Mouse (Mus musculus) fibroblast of lung, adult 2 months (primary cell): ENCODE data around the gene 1700023F06Rik.

ENCODE experiments used
- DNase-seq: peaks from one replicate; pipeline ENCODE4 v3.0.0-alpha.2; 2011; ENCODE audit warnings: low read depth

Gene 1700023F06Rik

DNA sequence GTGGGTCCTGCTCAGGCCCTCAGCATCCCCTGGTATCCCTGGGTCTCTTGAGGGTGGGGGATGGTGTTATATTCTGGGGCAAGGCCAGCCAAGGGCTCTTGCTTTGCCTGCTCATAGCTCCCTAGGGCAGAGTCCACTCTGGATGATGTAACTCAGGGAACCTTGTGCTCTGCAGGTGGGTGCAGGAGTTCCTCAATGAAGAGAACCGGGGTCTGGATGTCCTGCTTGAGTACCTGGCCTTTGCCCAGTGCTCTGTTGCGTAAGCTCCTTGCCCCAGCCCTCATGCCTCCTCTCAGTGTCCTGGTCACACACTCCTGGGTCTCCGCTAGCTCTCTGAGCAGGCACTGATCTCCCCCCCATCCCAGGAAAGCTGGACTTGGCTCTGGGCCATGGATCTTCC lies 26.4 kb downstream of the 1700023F06Rik start:
- DNase-seq, result no peak

DNA sequence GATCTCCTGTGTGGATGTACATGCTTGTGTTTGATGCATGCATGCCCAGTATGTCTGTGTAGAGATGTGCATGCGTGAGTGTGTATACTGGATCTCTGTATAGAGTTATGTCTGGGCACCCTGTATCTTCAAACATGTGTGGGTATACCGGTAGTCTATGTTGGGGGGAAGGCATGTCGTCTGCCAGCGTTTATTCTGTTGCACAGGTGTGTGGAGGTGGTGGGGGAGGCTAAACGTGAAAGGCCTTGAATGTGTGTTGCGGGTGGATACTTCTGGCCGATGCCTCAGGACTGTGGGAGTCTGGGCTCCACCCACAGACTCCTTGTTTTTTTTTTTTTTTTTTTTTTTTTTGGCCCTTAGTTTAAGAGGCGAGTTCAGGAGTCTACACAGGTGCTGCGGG lies 27.0 kb downstream of the 1700023F06Rik start:
- DNase-seq, result no peak

DNA sequence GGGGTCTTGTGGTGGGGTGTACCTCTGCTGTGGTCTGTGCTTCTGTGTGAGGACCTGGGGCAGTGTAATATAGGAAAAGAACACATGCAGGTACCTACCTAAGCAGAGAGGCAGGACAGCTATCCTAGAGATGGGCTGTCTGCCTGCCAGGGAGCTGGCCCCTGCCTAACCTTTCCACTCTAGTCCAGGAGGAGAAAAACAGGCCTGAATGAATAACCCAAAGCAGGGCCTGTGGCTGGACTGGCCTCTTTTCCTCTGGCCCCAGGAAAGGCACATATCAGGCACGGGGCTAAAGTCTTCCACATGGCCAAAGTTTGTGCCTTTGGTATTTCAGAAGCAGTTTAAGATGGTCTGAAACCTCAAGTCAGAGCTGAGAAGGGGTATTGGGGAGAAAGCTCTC lies 27.9 kb downstream of the 1700023F06Rik start:
- no peak for DNase-seq

DNA sequence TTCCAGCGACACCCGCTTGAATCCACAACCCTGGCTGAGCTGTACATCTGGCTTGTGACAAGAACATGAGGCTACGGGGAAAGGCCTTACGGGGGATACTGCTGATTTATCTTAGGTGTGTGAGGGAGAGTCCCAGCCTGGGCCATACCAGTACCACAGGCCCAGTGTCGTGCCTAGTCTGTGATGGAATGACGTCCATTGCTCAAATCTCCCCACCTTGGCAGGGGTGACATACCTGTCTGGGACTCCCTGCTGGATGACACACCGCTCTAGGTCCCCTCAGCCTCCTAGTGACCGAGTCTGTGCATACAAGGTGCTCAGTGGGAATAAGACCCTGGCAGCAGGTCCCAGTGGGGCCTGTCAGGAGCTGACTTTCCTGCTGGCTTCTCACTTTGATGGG lies 29.6 kb downstream of the 1700023F06Rik start:
- no peak for DNase-seq

DNA sequence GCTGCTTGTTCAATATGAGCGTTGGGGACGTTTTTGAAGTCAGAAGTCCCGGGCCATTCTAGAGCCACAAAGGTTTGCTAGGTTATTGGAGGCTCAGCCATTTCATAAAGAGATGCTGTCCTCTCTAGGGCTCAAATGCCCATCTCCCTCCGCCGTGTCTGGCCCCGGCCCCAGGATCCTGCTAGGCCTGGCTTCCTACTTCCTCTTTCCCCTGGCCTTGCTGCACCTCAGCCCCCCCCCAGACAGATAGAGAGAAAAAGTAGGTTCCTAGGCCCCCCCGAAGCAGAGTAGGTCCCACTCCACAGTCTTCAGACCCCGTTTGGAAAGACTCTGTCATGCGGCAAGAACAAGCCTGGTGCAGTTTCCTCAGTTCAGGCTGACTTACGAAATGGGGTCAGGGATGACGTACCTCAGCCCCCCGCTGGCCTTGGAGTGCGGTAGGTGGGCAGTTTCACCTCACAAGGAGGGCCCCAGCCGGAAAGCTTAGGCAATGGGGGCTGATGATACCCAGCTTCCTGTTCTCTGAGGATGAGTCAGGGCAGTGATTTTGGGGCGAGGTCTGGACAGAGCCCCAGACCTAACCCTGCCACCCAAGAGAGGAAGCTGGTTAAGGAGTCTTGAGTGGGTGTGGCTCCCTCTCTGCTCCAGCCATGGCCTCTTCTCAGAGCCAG lies 30.4 kb downstream of the 1700023F06Rik start:
- no peak for DNase-seq

DNA sequence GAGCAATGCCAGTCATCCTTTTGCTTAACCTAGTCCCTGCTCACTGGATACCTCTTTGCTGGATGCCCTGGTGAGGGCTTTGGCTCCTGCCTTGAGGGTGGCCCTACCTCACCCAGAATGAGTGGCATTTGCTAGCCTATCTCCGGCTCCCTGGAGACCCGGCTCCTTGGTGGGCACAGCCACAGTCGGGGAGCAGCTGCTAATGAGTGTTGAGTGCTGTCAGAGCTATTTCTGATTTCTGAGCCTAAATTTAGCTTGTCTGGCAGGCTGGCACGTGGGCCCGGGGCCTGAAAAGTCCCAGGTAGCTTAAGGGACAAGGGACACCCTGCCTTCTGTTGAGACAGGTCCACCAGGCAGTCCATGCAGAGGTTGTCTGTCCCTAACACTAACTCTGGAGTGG lies 31.1 kb downstream of the 1700023F06Rik start:
- no peak for DNase-seq

DNA sequence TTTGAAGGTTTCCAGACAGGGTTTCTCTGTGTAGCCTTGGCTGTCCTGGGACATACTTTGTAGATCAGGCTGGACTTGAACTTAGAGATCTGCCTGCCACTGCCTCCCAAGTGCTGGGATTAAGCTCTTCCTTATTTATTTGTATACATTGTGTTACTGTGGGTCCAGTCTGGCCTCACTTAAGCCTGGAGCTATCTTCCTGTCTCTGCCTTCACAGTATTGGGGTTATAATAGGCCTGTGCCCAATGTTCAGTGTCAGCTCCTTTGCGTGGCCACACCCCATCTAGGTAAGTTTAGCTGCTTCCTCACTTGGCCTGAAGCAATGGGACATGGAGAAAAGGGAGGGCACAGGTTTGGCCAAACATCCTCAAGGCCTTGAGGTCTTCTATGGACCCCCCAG lies 31.8 kb downstream of the 1700023F06Rik start:
- no peak for DNase-seq

DNA sequence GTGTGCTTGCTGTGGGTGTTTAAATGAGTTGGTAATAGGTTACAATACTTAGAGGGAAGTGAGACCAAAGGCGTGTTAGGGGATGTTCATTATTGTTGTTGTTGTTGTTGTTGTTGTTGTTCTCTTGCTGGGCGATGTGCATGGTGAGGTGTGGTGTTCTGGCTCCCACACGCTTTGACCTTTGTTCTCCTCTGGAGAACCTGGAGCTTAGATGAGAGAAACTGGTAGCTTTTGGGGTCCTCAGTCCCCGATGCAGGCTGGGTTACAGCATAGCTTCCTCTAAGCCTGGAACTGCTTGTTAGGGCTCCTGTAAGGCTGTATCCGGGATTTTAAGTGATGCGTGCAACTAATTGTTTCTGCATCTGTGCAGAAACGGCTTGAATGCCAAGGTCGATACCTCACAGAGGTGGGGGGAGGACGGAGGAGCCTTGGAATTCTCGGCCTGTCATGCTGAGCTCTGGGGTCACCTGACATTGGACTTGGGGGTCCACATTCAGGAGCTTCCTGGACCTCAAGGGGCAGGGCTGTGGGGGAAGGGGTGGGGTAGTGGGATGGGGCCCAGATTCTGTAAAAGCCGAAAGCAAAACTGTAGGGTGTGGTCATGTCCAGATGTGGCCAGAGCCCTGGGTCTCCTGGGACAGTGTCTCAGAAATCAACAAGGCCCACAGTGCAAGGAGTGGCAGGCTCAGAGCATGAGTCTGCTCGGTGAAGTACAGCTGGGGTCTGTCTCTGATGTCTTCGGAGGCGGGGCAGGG lies 32.5 kb downstream of the 1700023F06Rik start:
- DNase-seq, result no peak

DNA sequence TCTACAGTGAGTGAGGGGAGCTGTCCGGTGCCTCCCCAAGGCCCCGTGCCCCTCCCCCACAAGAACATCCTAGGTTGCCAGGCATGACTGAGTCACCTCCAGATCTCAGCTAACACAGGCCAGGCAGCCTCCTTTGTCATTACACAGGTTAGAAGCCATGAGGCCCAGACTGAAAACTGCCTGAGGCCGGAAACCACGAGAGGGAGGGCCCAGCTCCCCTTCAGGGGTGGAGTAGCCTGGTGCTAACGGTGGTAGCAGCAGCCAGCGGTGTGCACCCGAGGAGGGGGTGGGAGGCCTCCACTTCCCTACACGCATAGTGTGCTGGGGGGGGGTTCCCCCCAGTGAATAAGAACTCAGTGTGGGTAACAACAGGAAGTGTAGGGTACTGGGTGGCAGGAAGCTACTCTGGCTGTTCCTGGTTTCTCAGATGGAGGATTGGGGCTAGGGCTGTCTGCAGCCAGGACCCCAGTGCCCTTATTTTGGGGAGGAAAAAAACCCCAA lies 33.4 kb downstream of the 1700023F06Rik start:
- DNase-seq, result no peak

DNA sequence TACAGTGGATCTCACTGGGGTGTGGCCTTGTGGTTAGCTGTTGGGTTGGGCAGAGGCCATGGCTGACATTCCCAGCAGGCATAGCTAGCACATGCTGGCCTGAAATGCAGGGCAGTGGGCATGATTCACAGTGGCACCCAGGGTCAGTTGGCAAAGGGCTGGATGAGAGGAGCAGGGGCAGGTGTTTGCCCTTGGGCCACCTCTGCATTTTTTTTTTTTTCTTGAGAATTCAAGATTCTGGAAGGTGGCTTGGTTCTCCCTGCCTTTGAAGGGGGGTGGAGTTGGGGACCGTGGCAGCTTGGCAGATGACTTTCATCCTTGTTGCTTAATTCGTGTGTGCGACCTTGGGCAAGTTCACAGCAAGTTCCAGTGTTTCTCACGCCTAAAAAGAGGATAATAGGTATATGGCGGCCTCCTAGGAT lies 33.9 kb downstream of the 1700023F06Rik start:
- no peak for DNase-seq

DNA sequence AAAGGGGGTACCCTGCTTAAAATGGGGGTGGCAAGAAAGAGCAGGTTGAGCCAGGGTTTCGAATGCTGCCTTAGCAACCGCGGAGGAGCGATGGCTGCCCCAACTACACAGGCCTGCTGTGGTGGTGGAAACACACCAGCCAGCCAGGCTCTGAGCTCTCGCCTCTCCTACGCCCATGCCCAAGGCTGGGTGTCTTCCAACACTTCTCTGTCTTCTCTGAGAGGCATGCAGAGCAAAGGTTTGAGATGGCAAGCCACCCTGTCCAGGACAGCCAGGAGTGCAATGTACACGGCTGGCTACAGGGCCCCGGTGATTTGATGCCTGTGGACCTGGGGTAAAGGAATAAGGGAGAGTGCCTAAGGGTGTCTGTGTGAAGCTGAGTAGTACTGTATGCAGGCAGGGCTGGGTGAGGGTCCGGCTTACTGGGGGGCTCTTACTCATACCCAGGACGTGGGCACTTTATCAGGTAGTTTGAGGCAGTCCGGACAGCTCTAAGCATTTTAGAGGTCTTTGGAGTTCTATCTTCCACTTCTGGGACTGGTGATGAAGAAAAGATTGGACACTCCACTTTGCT lies 34.5 kb downstream of the 1700023F06Rik start:
- DNase-seq, result no peak

DNA sequence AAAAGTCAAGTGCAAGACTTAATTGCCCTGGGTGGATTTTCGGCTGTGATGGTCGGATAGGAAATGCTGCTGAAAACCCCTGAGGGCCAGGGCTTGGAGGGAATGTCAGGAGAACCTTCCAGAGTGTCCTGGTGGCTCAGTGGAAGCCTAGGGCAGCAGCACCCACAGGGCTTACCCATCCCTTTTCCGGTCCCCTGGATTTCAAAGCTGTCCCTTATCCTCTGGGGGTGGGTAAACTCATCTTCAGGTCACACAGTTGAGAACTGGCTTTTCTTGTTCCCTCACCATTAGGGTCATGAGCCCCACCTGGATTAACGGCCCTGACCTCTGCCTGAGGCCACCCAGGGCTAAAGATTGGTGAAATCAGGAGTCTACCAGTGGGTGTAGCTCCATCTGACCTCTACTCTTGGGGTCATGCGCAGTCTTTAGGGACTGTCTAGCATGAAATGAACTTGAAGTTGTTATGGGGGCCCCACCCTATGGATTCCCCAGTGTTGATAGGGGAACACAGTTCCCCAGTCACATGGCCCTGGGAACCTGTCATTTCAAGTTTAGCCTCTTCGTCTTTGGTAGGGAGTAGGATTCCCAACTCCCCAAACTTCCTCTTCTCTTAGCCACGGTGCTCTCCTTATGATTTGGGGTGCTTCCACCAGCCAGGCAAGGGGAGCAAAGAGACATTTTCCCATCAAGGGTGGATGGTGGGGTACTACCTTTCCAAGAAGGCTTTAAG lies 35.2 kb downstream of the 1700023F06Rik start:
- DNase-seq, result no peak

DNA sequence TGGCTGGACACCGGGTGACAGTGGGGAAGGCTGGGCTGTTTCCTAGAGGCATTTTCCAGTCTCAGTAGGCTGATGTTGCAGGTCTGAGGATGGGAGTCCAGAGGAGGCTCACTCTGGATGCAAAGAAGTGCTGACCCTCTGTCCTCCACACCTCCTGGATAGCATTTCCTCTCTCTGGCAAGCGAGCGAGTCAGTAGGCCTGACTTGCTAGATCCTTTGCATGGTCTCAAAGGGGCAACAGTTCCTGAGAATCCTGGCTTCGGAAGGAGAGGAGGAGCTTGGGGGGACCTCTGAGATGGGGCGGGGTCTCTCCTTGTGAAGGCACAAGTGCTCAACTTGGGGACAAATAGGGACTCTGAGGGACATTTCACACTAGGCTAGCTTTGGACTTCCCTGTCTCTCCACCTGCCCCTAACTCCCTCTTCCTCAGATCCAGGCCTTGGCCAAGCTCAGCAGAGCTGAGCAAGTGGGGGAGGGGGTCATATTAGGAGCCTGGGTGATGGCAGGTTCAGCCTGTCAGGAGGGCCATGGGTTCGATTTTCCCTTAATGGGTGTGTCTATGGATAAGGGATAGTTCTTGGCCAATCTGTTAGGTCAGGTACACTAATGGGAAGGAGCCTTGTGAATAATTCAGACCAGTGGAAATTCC lies 35.8 kb downstream of the 1700023F06Rik start:
- no peak for DNase-seq

DNA sequence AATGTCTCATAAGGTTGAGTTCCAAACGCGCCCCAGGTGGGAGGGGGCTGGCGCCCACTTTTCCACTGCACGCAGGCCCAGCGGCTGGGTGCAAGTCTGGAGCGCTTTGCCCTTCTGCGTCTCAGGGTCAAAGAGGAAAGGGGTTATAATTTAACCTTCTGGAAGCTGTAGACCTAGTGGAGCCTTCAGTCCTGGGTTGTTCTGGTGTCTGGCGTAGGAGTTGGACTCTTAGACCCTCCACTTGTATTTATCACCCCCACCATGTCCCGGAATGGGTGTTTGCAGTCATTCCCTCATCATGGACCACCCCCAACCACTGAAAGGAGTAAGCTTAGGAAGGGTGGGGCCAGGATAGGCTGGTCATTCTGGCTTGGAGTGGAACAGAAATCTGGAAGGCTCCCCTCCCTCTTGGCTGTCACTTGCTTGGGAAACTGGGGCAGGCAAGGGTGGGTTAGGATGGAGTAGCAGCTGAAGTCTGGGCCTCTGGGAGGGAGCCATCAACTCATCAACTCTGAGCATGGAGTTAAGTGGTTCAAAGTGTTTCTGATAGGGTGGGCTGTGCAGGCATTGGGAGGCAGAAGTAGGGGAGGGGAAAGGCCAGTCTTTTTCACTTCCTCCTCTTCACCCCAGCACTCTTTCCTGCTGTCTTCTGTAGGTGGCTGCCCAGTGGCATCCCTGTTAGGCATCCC lies 36.5 kb downstream of the 1700023F06Rik start:
- no peak for DNase-seq

DNA sequence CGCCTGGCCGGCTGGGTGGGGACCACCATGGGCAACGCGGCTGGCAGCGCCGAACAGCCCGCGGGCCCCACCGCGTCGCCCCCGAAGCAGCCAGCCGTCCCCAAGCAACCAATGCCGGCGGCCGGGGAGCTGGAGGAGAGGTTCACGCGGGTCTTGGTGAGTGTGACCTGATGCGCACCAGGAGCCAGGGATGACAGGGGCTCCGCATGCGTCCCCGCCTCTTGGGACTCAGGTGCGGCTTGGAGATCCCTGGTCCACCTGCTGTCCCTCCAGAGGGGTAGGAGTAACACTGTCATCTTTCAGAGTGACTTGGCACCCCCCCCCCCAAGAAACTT lies 37.1 kb downstream of the 1700023F06Rik start:
- no peak for DNase-seq

DNA sequence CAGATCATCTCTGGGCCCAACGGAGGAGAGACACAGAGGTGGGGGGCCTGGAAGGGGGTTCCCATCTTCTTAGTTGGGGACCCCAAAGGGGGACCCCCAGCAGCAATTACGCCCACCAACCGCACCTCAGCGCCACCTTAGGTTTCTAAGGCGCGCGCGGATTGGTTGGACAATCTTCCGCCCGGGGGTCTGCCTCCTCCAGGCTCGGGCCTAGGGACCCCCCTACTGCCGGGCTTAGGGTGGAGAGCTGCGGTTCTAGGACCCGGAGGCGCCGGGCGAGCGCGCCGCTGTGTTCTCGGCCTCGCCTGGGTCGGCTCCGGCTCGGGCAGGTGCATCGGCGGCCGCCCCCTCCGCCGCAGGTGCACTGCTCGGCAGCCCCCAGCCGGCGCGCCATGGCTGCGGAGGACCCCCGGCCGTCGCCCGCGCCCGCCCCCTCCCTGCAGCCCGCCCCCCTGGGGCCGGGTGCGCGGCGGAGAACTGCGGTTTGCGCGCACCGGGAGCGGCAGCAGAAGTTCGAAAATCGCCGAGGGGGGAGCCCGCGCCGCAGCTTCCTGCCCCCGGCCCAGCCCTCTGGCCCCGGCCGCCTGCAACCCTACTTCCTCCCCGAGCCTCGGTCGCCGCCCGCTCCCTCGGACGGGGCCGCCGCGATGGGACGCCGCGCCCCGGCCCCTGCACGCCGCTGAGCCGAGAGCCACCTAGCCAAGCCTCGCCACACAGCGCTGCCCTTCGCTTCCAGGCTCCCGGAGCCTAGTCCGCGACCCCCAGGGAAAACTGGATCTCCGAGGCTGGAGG lies 37.7 kb downstream of the 1700023F06Rik start, which contains the start of gene Fmnl1:
Fmnl1 (plus strand) TSS at position 614 of the 792 bp plus-strand sequence.
- DNase-seq, result no peak

DNA sequence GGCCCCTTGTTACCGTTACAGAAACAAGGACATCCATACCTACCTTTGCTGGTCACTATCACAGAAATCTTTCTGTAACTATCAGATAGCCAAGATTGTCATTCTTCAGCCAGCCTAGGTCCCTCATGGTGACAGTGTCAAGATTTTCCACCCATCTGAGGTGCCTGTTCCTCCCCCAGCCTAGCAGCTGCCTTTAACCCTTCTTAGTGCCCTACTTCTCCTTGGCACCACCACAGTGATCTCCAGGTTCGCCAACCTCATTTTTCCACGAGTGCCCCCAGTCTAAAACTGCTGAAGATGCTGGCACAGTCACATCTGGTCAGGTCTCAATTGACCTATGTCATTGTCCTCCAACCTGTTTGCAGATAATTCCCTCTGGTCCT lies 38.3 kb downstream of the 1700023F06Rik start:
- no peak for DNase-seq

DNA sequence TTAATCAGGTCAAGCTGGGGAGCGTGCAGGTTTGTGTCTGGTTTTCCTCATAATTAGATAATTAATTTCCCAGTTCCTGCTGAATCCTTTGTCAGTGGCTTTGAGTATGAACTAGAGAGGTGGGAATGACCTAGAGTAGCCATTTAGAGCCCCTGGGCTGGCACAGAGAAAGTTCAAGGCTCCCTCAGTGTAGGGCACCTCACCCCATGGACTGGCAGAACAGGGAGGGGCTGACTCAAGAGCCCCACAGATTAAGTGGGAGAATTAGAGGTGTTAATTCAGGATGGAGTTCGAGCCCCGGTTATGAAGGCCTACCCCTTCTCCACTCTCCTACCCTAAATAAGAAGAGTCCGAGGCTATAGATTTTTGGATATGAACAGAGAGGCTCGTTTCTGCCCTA lies 38.7 kb downstream of the 1700023F06Rik start:
- no peak for DNase-seq

DNA sequence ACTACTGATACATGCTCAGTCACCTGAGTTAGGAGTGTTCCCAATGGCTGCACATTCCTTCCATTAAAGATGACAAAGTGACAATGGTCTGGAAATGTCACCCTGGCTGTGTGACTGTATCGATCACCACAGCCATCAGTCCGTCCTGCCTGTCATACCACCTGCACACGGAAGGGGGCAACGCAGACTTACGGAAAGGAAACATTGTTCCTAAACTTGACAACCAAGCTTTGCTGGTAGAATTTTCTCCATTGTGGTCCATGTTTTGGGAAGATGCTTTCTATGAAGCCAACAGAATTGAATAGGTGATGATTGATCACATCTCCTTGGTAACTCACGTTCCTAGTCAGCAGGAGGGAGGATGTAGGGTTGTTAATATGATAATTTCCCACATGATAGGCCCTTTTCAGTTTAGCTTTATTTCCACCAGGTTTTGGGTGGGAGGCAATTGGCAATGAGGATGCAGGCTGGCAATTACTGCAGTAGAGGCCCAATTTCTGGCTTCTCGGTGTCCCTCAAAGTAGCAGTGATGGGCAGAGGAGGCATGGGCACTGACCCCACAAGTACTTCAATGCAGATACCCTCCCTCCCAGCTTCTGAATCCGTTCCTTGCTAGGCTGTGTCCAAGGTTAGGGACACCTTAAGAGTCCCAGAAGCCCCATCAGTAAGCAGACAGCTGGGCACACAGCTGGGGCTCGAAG lies 39.5 kb downstream of the 1700023F06Rik start:
- DNase-seq, result no peak

DNA sequence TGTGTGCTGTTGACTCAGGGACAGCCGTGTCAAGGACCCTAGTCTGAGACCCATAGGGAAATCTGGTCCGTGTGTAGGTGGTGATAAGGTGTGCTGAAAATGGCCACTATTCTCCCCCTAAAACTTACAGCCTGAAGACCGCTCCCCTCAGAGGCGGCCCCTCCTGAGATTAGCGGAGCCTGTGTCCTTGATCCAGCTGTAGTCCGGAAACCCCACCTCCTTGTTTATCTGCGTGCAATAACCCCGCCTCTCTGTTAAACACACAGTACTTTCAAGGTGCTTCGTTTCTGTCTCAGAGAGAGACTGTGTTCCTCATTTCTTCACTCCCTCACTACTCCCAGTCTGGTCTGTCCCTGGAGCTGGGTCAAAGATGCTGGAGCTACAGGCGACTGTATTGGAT lies 44.0 kb downstream of the 1700023F06Rik start:
- DNase-seq, result no peak
